Mouse (Mus musculus) left cerebral cortex, adult 9 months (tissue): ENCODE measurements at regions not wholly inside any gene's neighbourhood (a gene's known extent, or its start where the extent isn't known, plus 50 kb on each side); places are given as distances from the start of the nearest gene placed in this dataset.

Source experiments
- DNase-seq, 2 experiments: peaks; one replicate each; pipeline ENCODE4 v3.0.0; 2022; ENCODE audit warnings: low spot score in 2 of 2

- DNase-seq, result no peak
These were observed 67.0 kb upstream of the Irf2bp2 start for GRCm38 (mm10) chr8:126660658-126661316.

- DNase-seq, result no peak
These were observed 66.2 kb upstream of the Irf2bp2 start for GRCm38 (mm10) chr8:126659691-126660657.

GRCm38 (mm10) chr8:126657546-126657945, 63.8 kb upstream of the Irf2bp2 start:
- DNase-seq, result no peak

GRCm38 (mm10) chr8:126656554-126657260, 62.9 kb upstream of the Irf2bp2 start:
- DNase-seq, result no peak

GRCm38 (mm10) chr8:126655565-126655964, 61.8 kb upstream of the Irf2bp2 start:
- no peak for DNase-seq

- DNase-seq, result no peak
These were observed 60.6 kb upstream of the Irf2bp2 start for GRCm38 (mm10) chr8:126654353-126654752.

- DNase-seq, result no peak
These were observed 58.4 kb upstream of the Irf2bp2 start for GRCm38 (mm10) chr8:126652151-126652550.

GRCm38 (mm10) chr8:126650945-126651344, 57.2 kb upstream of the Irf2bp2 start:
- no peak for DNase-seq

GRCm38 (mm10) chr8:126649305-126649704, 55.5 kb upstream of the Irf2bp2 start:
- no peak for DNase-seq

GRCm38 (mm10) chr8:126647350-126647749, 53.6 kb upstream of the Irf2bp2 start:
- no peak for DNase-seq

GRCm38 (mm10) chr8:126646604-126647311, 53.0 kb upstream of the Irf2bp2 start:
- no peak for DNase-seq

GRCm38 (mm10) chr8:126644179-126644578, 50.4 kb upstream of the Irf2bp2 start:
- no peak for DNase-seq
